Mouse (Mus musculus) embryonic facial prominence, embryonic 15.5 days (tissue): Measurements from ENCODE around the gene Scarb1. TPM values are rescaled to one million over a fixed set of nuclear protein-coding genes. Genes with fewer than 3 reads are reported as not detected.

ENCODE experiments used
- ATAC-seq: fragments of 200-750 bp; cut with Nextera tagmentation; 2 replicates; pipeline ENCODE4 v1.8.0; 2017; ENCODE audit warnings: low read depth, moderate TSS enrichment; ENCODE audit not compliant: insufficient number of reproducible peaks, low FRiP score, low TSS enrichment
- H3K27ac ChIP-seq: fragments of 300-500 bp; sonication (generic); replicated peaks from 2 replicates; pipeline ENCODE4 v1.5.1; 2015; ENCODE audit warnings: mild to moderate bottlenecking, inconsistent platforms
- H3K27me3 ChIP-seq: fragments of 300-500 bp; sonication (generic); 2 replicates; pipeline ENCODE4 v1.6.1; 2015; ENCODE audit warnings: inconsistent platforms
- H3K36me3 ChIP-seq: fragments of 300-500 bp; sonication (generic); 2 replicates; pipeline ENCODE4 v1.6.1; 2015; ENCODE audit warnings: mild to moderate bottlenecking, inconsistent platforms
- H3K4me1 ChIP-seq: fragments of 300-500 bp; sonication (generic); 2 replicates; pipeline ENCODE4 v1.6.1; 2015; ENCODE audit warnings: inconsistent platforms
- H3K4me2 ChIP-seq: fragments of 300-500 bp; sonication (generic); replicated peaks from 2 replicates; pipeline ENCODE4 v1.6.1; 2015; ENCODE audit warnings: mild to moderate bottlenecking, inconsistent platforms
- H3K4me3 ChIP-seq: fragments of 300-500 bp; sonication (generic); replicated peaks from 2 replicates; pipeline ENCODE4 v1.5.1; 2015; ENCODE audit warnings: mild to moderate bottlenecking, inconsistent platforms
- H3K9ac ChIP-seq: fragments of 300-500 bp; sonication (generic); 2 replicates; pipeline ENCODE4 v1.6.1; 2015; ENCODE audit warnings: inconsistent platforms
- H3K9me3 ChIP-seq: fragments of 300-500 bp; sonication (generic); replicated peaks from 2 replicates; pipeline ENCODE4 v1.6.1; 2016; ENCODE audit warnings: inconsistent platforms
- WGBS: fragments of 180-500 bp; shearing (Covaris S2); methylation state at CpG from one replicate; pipeline ENCODE4 v1.1.7; 2015; 5-methylcytosine and 5-hydroxymethylcytosine counted together
- polyA plus RNA-seq: library from polyadenylated mRNA; unstranded; fragments of >200 nt; fragmentation: Nextera tagmentation; extraction: Ambion mirVana; gene quantifications from 2 replicates; pipeline ENCODE4 v1.2.1, GENCODE M21; 2015

The Scarb1 gene
- polyA plus RNA-seq, 1 experiment from 2014 or later, result 64.7 TPM

DNA sequence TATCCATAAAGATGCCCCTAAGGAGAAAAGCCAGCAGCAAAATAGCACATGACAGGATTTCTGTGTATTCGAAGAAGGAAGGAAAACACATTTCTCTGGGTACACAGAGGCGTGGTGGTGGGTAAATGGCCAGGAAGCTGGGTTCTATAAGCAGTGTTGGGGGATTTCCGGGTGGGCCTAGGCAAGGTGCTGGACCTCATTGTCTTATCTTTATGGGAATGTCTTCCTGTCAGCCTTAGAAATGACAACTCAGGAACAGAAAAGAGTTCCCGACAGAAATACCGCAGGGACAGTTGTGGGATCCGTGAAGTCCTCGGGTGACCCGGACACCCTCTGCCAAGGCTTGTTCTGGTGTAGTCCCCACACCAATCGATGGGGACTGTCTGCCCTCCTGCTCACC, 42.7 kb downstream of the Scarb1 start:
- Histone ChIP-seq H3K4me3 (no peak overlapping the region), H3K9ac (no peak overlapping the region), H3K27me3 (no peaks in the 10 kb centered on the region), H3K27ac (no peak overlapping the region), H3K4me2 (no peak overlapping the region), H3K9me3 (0 out of 2 replicates have a peak, but pooled peaks cover 4% of the 10 kb centered on the region), H3K36me3 (peaks cover 73% of the 10 kb centered on the region), H3K4me1 (no peaks in the 10 kb centered on the region)
- 91% methylated on average over 9 of the region's 9 CpGs for WGBS
- ATAC-seq, result no peak

DNA sequence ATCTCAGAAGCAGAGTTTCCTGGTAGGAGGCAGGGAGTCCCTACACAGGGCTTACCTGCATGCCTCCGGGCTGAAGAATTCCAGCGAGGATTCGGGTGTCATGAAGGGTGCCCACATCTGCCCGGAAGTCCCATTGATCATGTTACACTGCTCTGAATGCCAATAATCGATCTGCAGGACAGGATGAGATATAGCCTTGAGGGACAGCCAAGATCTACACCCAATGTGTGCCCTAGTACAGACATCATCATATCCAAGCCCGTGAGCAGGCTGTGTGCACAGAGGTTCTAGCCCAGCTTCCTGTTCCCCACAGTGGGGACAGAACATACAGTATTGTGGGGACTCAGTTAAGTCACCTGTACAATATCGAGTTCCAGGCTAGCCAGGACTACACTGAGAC, 43.7 kb downstream of the Scarb1 start:
- WGBS, result 88% methylated on average over 7 of the region's 7 CpGs
- Histone ChIP-seq H3K4me2 (no peak overlapping the region), H3K27ac (no peak overlapping the region), H3K36me3 (peaks cover 74% of the 10 kb centered on the region), H3K9ac (no peak overlapping the region), H3K9me3 (0 out of 2 replicates have a peak, but pooled peaks cover 4% of the 10 kb centered on the region), H3K4me3 (no peak overlapping the region), H3K4me1 (no peaks in the 10 kb centered on the region), H3K27me3 (no peaks in the 10 kb centered on the region)
- no peak for ATAC-seq

DNA sequence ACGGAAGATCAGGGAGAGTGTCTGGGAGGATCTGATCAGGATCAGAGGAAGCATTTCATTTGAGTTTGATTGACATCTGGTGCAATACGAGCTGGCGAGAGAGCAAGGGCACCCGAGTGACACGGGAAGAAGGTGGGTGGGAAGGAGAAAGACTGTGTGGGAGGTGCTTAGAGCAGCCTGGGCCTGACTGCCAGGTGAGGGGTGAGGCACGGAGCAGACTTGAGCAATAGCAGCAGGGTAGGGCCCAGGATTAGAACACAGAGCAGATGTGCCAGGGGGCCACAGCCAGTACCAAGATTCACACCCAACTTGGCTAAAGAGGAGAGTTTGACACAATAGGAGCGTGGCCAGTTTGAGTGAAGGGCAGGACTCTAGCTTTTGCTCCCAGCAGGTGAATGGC, 47.9 kb downstream of the Scarb1 start:
- WGBS, result 35% methylated on average over 7 of the region's 7 CpGs
- H3K27ac ChIP-seq, result no peak overlapping the region
- ATAC-seq, result no peak
- no peaks in the 10 kb centered on the region for H3K27me3 ChIP-seq
- H3K4me3 ChIP-seq, result no peak overlapping the region
- no peak overlapping the region for H3K4me2 ChIP-seq
- H3K9me3 ChIP-seq, result 0 out of 2 replicates have a peak, but pooled peaks cover 4% of the 10 kb centered on the region
- H3K36me3 ChIP-seq, result peaks cover 67% of the 10 kb centered on the region
- no peaks in the 10 kb centered on the region for H3K4me1 ChIP-seq
- no peak overlapping the region for H3K9ac ChIP-seq

DNA sequence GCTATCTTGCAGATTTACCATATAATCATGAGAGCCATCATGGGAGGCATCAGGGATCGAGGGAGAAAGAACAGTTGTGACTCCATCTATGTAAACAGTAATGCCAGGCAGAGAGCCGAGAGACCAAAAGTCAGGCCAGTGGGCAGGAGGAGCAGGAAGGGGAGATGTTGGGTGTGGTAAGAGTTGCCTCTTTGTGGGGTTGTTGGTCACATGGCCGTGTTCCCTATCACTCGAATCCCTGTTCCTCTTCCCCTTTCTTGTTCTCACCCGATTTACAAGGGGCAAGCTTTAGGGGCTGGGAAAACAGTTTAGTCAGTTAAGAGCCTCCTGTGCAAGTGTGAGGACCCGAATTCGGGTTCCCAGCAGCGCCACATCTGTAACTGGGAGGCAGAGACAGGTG, 49.0 kb downstream of the Scarb1 start:
- Histone ChIP-seq H3K27ac (no peak overlapping the region), H3K4me3 (no peak overlapping the region), H3K4me2 (no peak overlapping the region), H3K9ac (no peak overlapping the region), H3K36me3 (peaks cover 67% of the 10 kb centered on the region), H3K27me3 (no peaks in the 10 kb centered on the region), H3K4me1 (no peaks in the 10 kb centered on the region), H3K9me3 (0 out of 2 replicates have a peak, but pooled peaks cover 4% of the 10 kb centered on the region)
- WGBS, result 82% methylated on average over 8 of the region's 8 CpGs
- no peak for ATAC-seq

DNA sequence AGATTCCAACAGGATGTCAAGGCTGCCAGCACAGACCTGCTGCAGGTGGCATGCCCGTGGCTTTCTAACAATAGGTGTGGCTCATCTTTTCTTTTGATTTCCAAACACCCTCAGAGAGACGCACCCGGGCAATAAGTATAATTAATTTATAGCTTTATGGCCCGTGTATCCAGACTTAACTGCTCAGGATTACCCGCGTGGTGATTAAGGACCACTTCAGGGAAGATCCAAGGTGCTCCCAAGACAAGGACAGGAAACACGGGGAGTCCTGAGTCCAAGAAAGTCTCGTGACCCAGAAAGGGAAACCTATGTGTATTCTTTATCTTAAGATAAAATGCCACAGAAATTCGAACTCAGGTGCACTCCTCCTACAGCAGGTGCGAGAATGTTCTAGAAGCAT, 49.5 kb downstream of the Scarb1 start:
- Histone ChIP-seq H3K4me3 (no peak overlapping the region), H3K9ac (no peak overlapping the region), H3K27ac (no peak overlapping the region), H3K36me3 (peaks cover 67% of the 10 kb centered on the region), H3K27me3 (no peaks in the 10 kb centered on the region), H3K9me3 (0 out of 2 replicates have a peak, but pooled peaks cover 4% of the 10 kb centered on the region), H3K4me2 (no peak overlapping the region), H3K4me1 (no peaks in the 10 kb centered on the region)
- WGBS, result 82% methylated on average over 10 of the region's 10 CpGs
- ATAC-seq, result no peak

DNA sequence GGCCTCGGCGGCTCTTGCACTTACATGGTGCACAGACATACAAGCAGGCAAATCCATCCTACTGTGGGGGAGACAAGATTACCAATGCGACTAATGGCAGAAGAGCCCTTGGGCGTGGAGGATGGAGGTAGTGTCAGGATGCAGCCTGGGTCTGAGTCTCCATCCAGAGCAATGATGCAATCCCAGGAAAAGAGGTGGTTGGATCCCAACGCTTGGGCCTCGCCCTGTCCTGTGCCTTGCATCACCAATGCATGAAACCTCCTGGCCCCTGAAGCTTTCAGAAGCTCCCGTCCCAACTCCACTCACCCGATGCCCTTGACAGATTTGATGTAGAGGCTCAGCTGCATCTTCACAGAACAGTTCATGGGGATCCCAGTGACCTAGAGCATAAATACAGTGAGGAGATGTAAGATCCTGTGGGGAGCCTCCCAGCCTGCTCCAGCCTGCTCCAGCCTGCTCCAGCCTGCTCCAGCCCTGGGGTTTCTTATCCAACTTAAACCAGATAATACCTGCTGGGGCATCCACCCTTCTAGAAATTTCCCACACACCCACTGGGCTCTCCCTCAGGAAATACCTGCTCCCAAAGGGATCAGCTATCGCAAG, 53.7 kb downstream of the Scarb1 start:
- Histone ChIP-seq H3K4me2 (no peak overlapping the region), H3K27ac (no peak overlapping the region; the same call in 1 of the 2 replicates), H3K9ac (no peak overlapping the region), H3K27me3 (no peaks in the 10 kb centered on the region), H3K36me3 (0 out of 2 replicates have a peak, but pooled peaks cover 40% of the 10 kb centered on the region), H3K4me1 (peaks cover 14% of the 10 kb centered on the region), H3K4me3 (no peak overlapping the region), H3K9me3 (no peaks in the 10 kb centered on the region)
- ATAC-seq, result no peak
- 81% methylated on average over 9 of the region's 9 CpGs for WGBS

DNA sequence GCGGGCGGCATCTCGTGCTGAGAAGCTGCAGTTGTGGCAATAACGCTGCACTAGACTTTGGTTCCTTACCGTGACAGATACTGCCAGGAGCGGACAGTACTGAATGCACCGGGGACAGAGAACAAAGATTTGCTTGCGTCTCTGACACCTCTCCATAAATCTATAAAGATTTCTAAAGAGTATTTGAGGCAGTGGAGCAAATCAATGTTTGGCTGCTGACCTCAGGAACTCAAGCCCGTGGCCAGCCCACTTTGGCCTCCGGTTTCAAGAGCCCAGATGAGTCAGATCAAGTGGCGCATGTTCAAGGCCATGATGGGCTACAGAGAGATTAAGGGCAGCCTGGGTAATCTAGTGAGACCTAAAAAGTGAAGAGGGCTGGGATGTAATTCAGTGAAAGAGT, 54.8 kb downstream of the Scarb1 start:
- H3K27ac ChIP-seq, result no peak overlapping the region
- H3K4me2 ChIP-seq, result no peak overlapping the region
- ATAC-seq, result no peak
- H3K4me3 ChIP-seq, result no peak overlapping the region
- H3K9me3 ChIP-seq, result no peaks in the 10 kb centered on the region
- H3K9ac ChIP-seq, result no peak overlapping the region
- H3K27me3 ChIP-seq, result no peaks in the 10 kb centered on the region
- 89% methylated on average over 11 of the region's 11 CpGs for WGBS
- peaks cover 14% of the 10 kb centered on the region for H3K4me1 ChIP-seq
- H3K36me3 ChIP-seq, result 0 out of 2 replicates have a peak, but pooled peaks cover 33% of the 10 kb centered on the region

DNA sequence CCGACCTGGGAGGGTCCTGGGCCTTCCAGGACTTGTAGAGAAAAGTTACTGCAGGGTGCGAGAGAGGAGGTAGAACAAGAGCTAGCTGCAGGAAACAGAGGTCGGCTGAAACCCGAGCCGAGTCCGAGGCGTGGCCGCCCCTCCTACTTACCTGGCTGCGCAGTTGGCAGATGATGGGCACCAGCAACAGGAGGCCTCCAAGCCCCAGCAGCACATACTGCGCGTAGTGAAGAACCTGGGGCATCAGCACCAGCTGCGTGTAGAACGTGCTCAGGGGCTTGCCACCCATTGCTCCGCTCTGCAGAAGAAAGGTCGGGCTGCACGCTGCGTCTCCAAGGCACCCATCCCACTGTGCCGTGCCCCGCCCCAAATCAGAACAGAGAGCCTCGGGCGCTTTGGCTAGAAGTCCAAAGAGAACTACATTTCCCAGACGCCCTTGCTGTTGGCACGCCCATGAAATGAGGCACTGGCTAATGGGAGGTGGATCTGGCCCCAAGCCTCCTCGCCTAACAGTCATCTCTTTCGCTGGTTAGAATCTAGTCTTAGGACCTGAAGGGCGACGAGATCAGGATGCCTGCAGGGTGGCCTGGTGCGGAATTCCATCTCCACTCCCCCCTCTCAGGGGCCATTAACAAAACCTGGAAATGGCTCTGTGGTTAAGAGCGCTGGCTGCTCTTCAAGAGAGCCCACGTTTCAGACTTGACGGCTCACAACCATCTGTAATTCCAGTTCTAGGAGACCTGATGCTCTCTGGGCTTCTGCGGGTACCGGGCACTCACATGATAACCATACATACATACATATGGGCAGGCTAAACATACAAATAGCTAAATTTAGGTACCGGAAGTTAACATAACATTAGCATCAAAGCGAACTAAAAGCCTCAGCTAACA, 56.9 kb downstream of the Scarb1 start:
- Histone ChIP-seq H3K27me3 (no peaks in the 10 kb centered on the region), H3K27ac (peak overlapping the region; percentile 65), H3K4me3 (peak overlapping the region; percentile 44), H3K9ac (no peak overlapping the region), H3K36me3 (0 out of 2 replicates have a peak, but pooled peaks cover 32% of the 10 kb centered on the region), H3K9me3 (no peaks in the 10 kb centered on the region), H3K4me2 (peak overlapping the region; percentile 72), H3K4me1 (peaks cover 28% of the 10 kb centered on the region)
- WGBS, result 10% methylated on average over 35 of the region's 35 CpGs
- ATAC-seq, result peak; percentile 73

DNA sequence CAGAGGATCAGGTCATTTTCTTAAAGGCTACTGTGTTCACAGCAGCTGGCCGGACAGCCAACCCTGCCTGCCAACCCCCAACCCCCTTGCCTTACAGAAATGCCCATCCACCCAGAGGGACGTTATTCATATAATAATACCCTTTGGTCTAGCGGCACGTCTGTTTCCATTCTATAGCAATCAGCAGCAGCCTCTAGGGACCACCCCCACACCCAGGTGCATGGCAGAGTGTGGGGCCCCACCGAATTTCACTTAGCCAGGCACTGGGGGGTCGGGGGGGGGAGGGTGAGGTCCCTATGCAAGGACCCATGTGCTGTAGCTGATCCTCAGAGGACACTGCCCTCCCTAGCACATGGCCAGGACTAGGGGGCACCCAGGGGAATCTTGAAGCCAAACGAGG, 61.7 kb downstream of the Scarb1 start:
- H3K4me1 ChIP-seq, result peaks cover 25% of the 10 kb centered on the region
- no peak overlapping the region for H3K4me2 ChIP-seq
- H3K4me3 ChIP-seq, result no peak overlapping the region
- 0 out of 2 replicates have a peak, but pooled peaks cover 11% of the 10 kb centered on the region for H3K36me3 ChIP-seq
- WGBS, result 39% methylated on average over 7 of the region's 7 CpGs
- H3K9me3 ChIP-seq, result no peaks in the 10 kb centered on the region
- peak overlapping the region; percentile 23 for H3K27ac ChIP-seq
- H3K27me3 ChIP-seq, result no peaks in the 10 kb centered on the region
- H3K9ac ChIP-seq, result no peak overlapping the region
- ATAC-seq, result no peak

DNA sequence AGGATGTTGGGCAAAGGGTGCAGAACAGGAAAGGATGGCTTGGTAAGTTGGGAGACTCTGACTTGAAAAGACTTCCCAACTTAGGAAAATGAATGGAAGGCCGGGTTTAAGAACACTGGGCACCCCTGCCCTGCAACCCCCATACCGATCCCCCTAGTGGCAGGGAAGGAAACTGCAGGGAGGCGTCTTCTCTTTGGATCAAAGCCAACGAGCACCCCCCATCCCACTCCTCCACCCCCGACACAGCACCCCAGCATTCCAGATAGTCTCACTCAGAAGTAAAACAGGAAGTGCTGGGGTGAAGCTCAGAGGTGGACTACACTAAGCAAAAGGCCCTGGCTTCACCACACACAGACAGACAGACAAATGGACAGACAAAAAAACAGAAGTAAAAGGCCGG, 62.6 kb downstream of the Scarb1 start:
- Histone ChIP-seq H3K4me3 (no peak overlapping the region), H3K27ac (no peak overlapping the region), H3K4me2 (no peak overlapping the region), H3K9ac (no peak overlapping the region), H3K4me1 (peaks cover 25% of the 10 kb centered on the region), H3K27me3 (no peaks in the 10 kb centered on the region), H3K36me3 (0 out of 2 replicates have a peak, but pooled peaks cover 11% of the 10 kb centered on the region), H3K9me3 (no peaks in the 10 kb centered on the region)
- 31% methylated on average over 6 of the region's 6 CpGs for WGBS
- ATAC-seq, result no peak

DNA sequence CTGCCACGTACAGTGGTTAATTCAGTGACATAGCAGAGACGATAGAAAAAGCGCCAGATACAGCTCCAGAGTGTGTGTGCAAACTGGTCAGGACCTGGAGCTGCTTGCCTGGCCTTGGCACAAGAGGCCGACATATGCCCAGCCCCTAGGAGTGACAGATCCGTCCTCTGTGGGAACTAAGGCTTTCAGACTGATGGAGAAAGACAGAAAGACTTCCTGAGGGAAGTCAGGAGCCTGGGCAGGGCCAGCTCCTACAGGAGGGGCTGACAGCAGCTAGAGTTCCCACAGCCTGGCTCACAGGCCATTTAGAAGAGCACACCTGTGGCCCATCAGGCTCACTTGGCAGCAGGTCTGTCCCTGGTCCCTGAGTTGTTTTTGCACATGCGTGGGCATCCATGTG, 63.6 kb downstream of the Scarb1 start:
- Histone ChIP-seq H3K27me3 (no peaks in the 10 kb centered on the region), H3K9ac (no peak overlapping the region), H3K4me1 (peaks cover 26% of the 10 kb centered on the region), H3K9me3 (no peaks in the 10 kb centered on the region), H3K4me2 (no peak overlapping the region), H3K36me3 (0 out of 2 replicates have a peak, but pooled peaks cover 11% of the 10 kb centered on the region), H3K27ac (no peak overlapping the region), H3K4me3 (no peak overlapping the region)
- ATAC-seq, result no peak
- WGBS, result 79% methylated on average over 6 of the region's 6 CpGs
